Mouse (Mus musculus) urinary bladder, postnatal 10 days (tissue): ENCODE data around the gene Ubl7.
"Not testable (repeated sequence)": the region's sequence is repeated elsewhere in the genome, so short reads cannot be mapped to it uniquely, and the experiment has no call there.

Experiments
- DNase-seq: peaks from one replicate; pipeline ENCODE4 v3.0.0; 2022; ENCODE audit warnings: low spot score

The Ubl7 gene

GRCm38 (mm10) chr9:57910254-57911160, at the start of gene Ubl7:
Gene Ubl7 (plus strand): TSS chr9:57910979.
- DNase-seq = peak; percentile 60

- no peak for DNase-seq
These were observed 48.8 kb upstream of the Ubl7 start for GRCm38 (mm10) chr9:57861951-57862471.

- DNase-seq = no peak
These were observed 46.4 kb upstream of the Ubl7 start for GRCm38 (mm10) chr9:57864336-57864735.

- no peak for DNase-seq
These were observed 44.2 kb upstream of the Ubl7 start for GRCm38 (mm10) chr9:57866530-57866929.

GRCm38 (mm10) chr9:57867236-57867635, 43.5 kb upstream of the Ubl7 start:
- DNase-seq = no peak

- DNase-seq = no peak
These were observed 42.9 kb upstream of the Ubl7 start for GRCm38 (mm10) chr9:57867880-57868279.

GRCm38 (mm10) chr9:57868767-57869166, 42.0 kb upstream of the Ubl7 start:
- no peak for DNase-seq

- DNase-seq = no peak
These were observed 40.4 kb upstream of the Ubl7 start for GRCm38 (mm10) chr9:57870273-57870816.

GRCm38 (mm10) chr9:57874134-57874533, 36.6 kb upstream of the Ubl7 start:
- no peak for DNase-seq

GRCm38 (mm10) chr9:57874994-57875393, 35.8 kb upstream of the Ubl7 start:
- no peak for DNase-seq

- no peak for DNase-seq
These were observed 31.6 kb upstream of the Ubl7 start for GRCm38 (mm10) chr9:57879213-57879612.

- no peak for DNase-seq
These were observed 30.5 kb upstream of the Ubl7 start for GRCm38 (mm10) chr9:57880278-57880677.

- not testable (repeated sequence) for DNase-seq
These were observed 29.0 kb upstream of the Ubl7 start for GRCm38 (mm10) chr9:57881781-57882180.

GRCm38 (mm10) chr9:57883413-57883812, 27.4 kb upstream of the Ubl7 start:
- no peak for DNase-seq

GRCm38 (mm10) chr9:57888119-57888518, 22.7 kb upstream of the Ubl7 start:
- no peak for DNase-seq

GRCm38 (mm10) chr9:57900478-57900877, 10.3 kb upstream of the Ubl7 start:
- DNase-seq = no peak

GRCm38 (mm10) chr9:57901197-57901596, 9.6 kb upstream of the Ubl7 start:
- no peak for DNase-seq

- no peak for DNase-seq
These were observed 9.2 kb upstream of the Ubl7 start for GRCm38 (mm10) chr9:57901601-57902000.

- no peak for DNase-seq
These were observed 8.6 kb upstream of the Ubl7 start for GRCm38 (mm10) chr9:57902132-57902531.

GRCm38 (mm10) chr9:57903589-57904249, 7.1 kb upstream of the Ubl7 start:
- no peak for DNase-seq

- DNase-seq = no peak
These were observed 6.5 kb upstream of the Ubl7 start for GRCm38 (mm10) chr9:57904250-57904644.

GRCm38 (mm10) chr9:57907206-57907605, 3.6 kb upstream of the Ubl7 start:
- no peak for DNase-seq

GRCm38 (mm10) chr9:57912571-57912970, 1.8 kb downstream of the Ubl7 start:
- DNase-seq = no peak
